Mouse (Mus musculus) intestine, embryonic 14.5 days (tissue): ENCODE results near the gene Gcn1l1. TPM values are rescaled to one million over a fixed set of nuclear protein-coding genes. Genes with fewer than 3 reads are reported as not detected.

ENCODE experiments used
- ATAC-seq: fragments of 200-750 bp; cut with Nextera tagmentation; replicated peaks from 2 replicates; pipeline ENCODE4 v1.8.0; 2017; ENCODE audit warnings: low read depth, moderate number of reproducible peaks, moderate TSS enrichment, moderate library complexity; ENCODE audit not compliant: low FRiP score, low TSS enrichment
- DNase-seq: peaks from one replicate; pipeline ENCODE4 v3.0.0-alpha.2; 2018; ENCODE audit warnings: low spot score
- H3K27ac ChIP-seq: fragments of 300-500 bp; sonication (generic); 2 replicates; pipeline ENCODE4 v1.5.1; 2014; ENCODE audit warnings: low read depth, mild to moderate bottlenecking, control low read depth
- H3K27me3 ChIP-seq: fragments of 300-500 bp; sonication (generic); replicated peaks from 2 replicates; pipeline ENCODE4 v1.6.1; 2014; ENCODE audit warnings: low read length, control low read depth; ENCODE audit not compliant: control insufficient read depth, insufficient read depth
- H3K36me3 ChIP-seq: fragments of 300-500 bp; sonication (generic); 2 replicates; pipeline ENCODE4 v1.6.1; 2014; ENCODE audit warnings: low read length, control low read depth; ENCODE audit not compliant: control insufficient read depth, insufficient read depth
- H3K4me1 ChIP-seq: fragments of 300-500 bp; sonication (generic); replicated peaks from 2 replicates; pipeline ENCODE4 v1.6.1; 2014; ENCODE audit warnings: low read length, control low read depth, mixed read lengths; ENCODE audit not compliant: control insufficient read depth, insufficient read depth
- H3K4me2 ChIP-seq: fragments of 300-500 bp; sonication (generic); 2 replicates; pipeline ENCODE4 v1.6.1; 2014; ENCODE audit warnings: low read length
- H3K4me3 ChIP-seq: fragments of 300-500 bp; sonication (generic); 2 replicates; pipeline ENCODE4 v1.5.1; 2014; ENCODE audit warnings: low read depth, low read length, control low read depth, mixed read lengths
- H3K9ac ChIP-seq: fragments of 300-500 bp; sonication (generic); 2 replicates; pipeline ENCODE4 v1.6.1; 2014; ENCODE audit warnings: mild to moderate bottlenecking, low read length
- H3K9me3 ChIP-seq: fragments of 300-500 bp; sonication (generic); 2 replicates; pipeline ENCODE4 v1.6.1; 2016; ENCODE audit warnings: low read length, control low read depth; ENCODE audit not compliant: control insufficient read depth
- WGBS: fragments of 180-500 bp; shearing (Covaris S2); extraction: QIAGEN DNeasy Blood & Tissue Kit; methylation state at CpG from one replicate; pipeline ENCODE4 v1.1.7; 2014; 5-methylcytosine and 5-hydroxymethylcytosine counted together
- polyA plus RNA-seq: library from polyadenylated mRNA; unstranded; fragments of >200 nt; fragmentation: Nextera tagmentation; extraction: Ambion mirVana; gene quantifications from 2 replicates; pipeline ENCODE4 v1.2.1, GENCODE M21; 2014

Gcn1l1 gene
- polyA plus RNA-seq, 1 experiment from 2014 or later: 44.8 TPM

DNA sequence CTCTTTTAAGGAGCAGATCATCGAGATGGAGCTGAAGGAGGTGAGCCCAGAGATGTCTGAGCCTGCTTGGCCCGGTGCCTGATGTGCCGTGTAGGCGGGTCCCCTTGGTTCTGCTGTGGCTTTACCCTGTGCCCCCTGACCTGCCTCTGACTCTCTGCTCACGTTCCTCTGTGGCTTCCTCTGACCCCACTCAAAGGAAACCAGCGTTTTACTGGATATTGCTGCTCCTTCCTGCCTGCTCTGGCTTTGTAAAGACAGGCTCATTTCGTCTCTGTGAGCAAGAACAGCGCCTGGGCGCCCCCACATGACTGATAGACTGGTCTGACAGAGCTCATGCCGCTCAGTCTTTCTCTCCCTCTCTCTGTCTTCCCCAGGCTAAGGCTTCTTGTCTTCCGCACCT is 26.0 kb downstream of the Gcn1l1 start:
- no peaks in the 10 kb centered on the region for H3K27me3 ChIP-seq
- peaks cover 96% of the 10 kb centered on the region for H3K36me3 ChIP-seq
- no peak overlapping the region for H3K27ac ChIP-seq
- no peak for ATAC-seq
- no peak overlapping the region for H3K4me2 ChIP-seq
- WGBS: 77% methylated on average over 11 of the region's 11 CpGs
- H3K9ac ChIP-seq: no peak overlapping the region
- H3K9me3 ChIP-seq: no peaks in the 10 kb centered on the region
- no peak overlapping the region for H3K4me3 ChIP-seq
- DNase-seq: no peak
- H3K4me1 ChIP-seq: no peaks in the 10 kb centered on the region

DNA sequence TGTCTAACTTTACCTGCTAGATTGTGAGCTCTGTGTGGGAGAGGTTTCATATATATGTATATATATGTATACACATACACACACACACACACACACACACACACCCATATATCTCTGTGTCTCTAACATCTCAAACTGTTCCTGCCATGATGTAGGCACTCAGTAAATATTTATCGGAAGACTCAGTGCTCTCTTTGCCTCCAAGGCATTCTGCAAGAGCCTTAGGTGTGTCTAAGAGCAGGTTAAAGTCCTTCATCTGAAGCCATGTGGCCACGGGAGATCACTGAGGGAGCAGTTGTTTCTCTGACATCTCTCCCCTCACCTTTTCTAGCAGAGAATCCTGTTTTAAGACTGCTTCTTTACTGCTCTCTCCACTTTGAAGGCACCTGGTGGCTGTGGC is 26.5 kb downstream of the Gcn1l1 start:
- H3K9me3 ChIP-seq: no peaks in the 10 kb centered on the region
- H3K36me3 ChIP-seq: peaks cover 96% of the 10 kb centered on the region
- no peak overlapping the region for H3K4me2 ChIP-seq
- 88% methylated on average over 2 of the region's 2 CpGs for WGBS
- ATAC-seq (no peak), DNase-seq (no peak)
- H3K9ac ChIP-seq: no peak overlapping the region
- H3K27me3 ChIP-seq: no peaks in the 10 kb centered on the region
- H3K27ac ChIP-seq: no peak overlapping the region
- no peaks in the 10 kb centered on the region for H3K4me1 ChIP-seq
- no peak overlapping the region for H3K4me3 ChIP-seq

- DNase-seq: no peak
- no peak overlapping the region for H3K27ac ChIP-seq
- H3K36me3 ChIP-seq: peaks cover 92% of the 10 kb centered on the region
- ATAC-seq: no peak
- H3K4me1 ChIP-seq: no peaks in the 10 kb centered on the region
- H3K9ac ChIP-seq: no peak overlapping the region
- 91% methylated on average over 6 of the region's 6 CpGs for WGBS
- no peaks in the 10 kb centered on the region for H3K27me3 ChIP-seq
- H3K9me3 ChIP-seq: no peaks in the 10 kb centered on the region
- H3K4me2 ChIP-seq: no peak overlapping the region
- no peak overlapping the region for H3K4me3 ChIP-seq
These were observed 38.5 kb downstream of the Gcn1l1 start for GRCm38 (mm10) chr5:115603561-115603960.

GRCm38 (mm10) chr5:115611566-115611965 is 46.5 kb downstream of the Gcn1l1 start:
- no peak overlapping the region for H3K4me2 ChIP-seq
- H3K36me3 ChIP-seq: peaks cover 97% of the 10 kb centered on the region
- no peaks in the 10 kb centered on the region for H3K27me3 ChIP-seq
- WGBS: 94% methylated on average over 11 of the region's 11 CpGs
- H3K9me3 ChIP-seq: no peaks in the 10 kb centered on the region
- DNase-seq (no peak), ATAC-seq (no peak)
- H3K4me1 ChIP-seq: no peaks in the 10 kb centered on the region
- no peak overlapping the region for H3K4me3 ChIP-seq
- H3K9ac ChIP-seq: no peak overlapping the region
- H3K27ac ChIP-seq: no peak overlapping the region

- 93% methylated on average over 9 of the region's 9 CpGs for WGBS
- ATAC-seq: no peak
- H3K4me2 ChIP-seq: no peak overlapping the region
These were observed 48.3 kb downstream of the Gcn1l1 start for GRCm38 (mm10) chr5:115613332-115613731.

DNA sequence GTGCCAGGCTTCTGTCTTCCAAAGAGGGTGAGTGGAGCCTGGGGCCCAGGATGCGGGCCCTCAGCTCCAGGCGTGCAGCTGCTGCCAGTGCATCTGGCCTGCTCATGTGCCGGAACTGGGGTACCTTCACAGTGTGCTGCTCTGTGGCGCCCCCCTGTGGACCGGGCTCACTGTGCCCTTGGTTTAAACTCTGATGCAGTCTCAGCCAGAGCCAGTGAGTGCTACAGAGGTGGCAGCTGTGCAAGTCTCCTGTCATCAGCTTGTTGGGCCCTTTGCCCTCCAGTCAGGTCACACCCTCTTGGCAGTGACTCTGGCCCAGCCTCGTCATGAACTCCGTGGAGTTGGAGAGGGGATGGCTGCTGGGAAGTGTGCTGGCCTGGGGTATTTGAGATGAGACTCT is 49.9 kb downstream of the Gcn1l1 start:
- ATAC-seq (no peak), DNase-seq (peak; percentile 74)
- Histone ChIP-seq H3K27ac (no peak overlapping the region), H3K4me3 (no peak overlapping the region), H3K4me2 (no peak overlapping the region), H3K9me3 (no peaks in the 10 kb centered on the region), H3K4me1 (no peaks in the 10 kb centered on the region), H3K9ac (no peak overlapping the region), H3K27me3 (no peaks in the 10 kb centered on the region), H3K36me3 (peaks cover 90% of the 10 kb centered on the region)
- 84% methylated on average over 7 of the region's 7 CpGs for WGBS

More at GRCm38 (mm10) chr5:115613332-115613731, 48.3 kb downstream of the Gcn1l1 start:
- Histone ChIP-seq H3K36me3 (peaks cover 93% of the 10 kb centered on the region), H3K27ac (no peak overlapping the region), H3K4me1 (no peaks in the 10 kb centered on the region), H3K27me3 (no peaks in the 10 kb centered on the region), H3K4me3 (no peak overlapping the region), H3K9ac (no peak overlapping the region), H3K9me3 (no peaks in the 10 kb centered on the region)
- no peak for DNase-seq

DNA sequence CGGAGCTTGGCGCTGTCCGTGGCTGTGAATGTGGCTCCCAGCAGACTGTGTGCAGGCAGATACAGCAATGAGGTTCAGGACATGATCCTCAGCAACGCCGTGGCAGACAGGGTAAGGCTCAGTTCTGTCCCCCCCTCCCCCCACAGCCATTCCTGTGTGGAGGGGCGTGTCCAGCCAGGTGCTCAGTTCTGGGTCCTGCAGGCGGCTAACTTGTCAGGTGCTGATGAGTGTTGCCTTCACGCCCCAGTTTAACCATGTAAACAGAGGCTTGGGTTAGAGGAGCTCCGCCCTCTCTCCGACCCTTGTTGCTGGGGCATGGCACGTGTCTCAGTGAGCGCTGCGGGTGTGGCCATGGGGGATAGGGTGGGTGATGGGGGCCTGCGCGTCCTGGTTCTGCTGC is 54.6 kb downstream of the Gcn1l1 start:
- WGBS: 82% methylated on average over 15 of the region's 15 CpGs
- Histone ChIP-seq H3K9ac (no peak overlapping the region), H3K9me3 (no peaks in the 10 kb centered on the region), H3K4me1 (no peaks in the 10 kb centered on the region), H3K27me3 (no peaks in the 10 kb centered on the region), H3K4me3 (no peak overlapping the region), H3K27ac (no peak overlapping the region), H3K36me3 (peaks cover 67% of the 10 kb centered on the region), H3K4me2 (no peak overlapping the region)
- DNase-seq: no peak
- ATAC-seq: no peak

DNA sequence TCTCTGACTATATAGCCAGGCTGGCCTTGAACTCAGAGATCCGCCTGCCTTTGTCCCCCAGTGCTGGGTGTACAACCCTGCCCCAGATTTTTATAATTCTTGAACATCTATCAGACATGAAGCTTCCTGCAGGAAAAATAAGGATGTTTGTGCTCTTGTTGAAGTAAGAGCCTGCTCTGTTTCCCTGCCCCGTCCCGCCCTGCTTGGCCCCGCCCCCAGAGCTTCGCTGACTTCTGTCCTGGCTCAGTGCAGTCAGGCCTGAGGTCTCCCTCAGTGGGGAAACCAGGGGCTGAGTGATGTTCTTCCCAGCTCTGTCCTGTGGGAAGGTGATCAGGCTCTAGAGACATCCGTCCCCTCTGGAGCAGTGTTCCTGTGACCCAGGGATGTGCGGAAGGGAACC is 57.6 kb downstream of the Gcn1l1 start:
- no peak overlapping the region for H3K4me2 ChIP-seq
- H3K9ac ChIP-seq: no peak overlapping the region
- no peak overlapping the region for H3K4me3 ChIP-seq
- 88% methylated on average over 7 of the region's 7 CpGs for WGBS
- H3K27ac ChIP-seq: no peak overlapping the region
- H3K9me3 ChIP-seq: no peaks in the 10 kb centered on the region
- ATAC-seq: no peak
- no peak for DNase-seq
- peaks cover 37% of the 10 kb centered on the region for H3K36me3 ChIP-seq
- no peaks in the 10 kb centered on the region for H3K4me1 ChIP-seq
- no peaks in the 10 kb centered on the region for H3K27me3 ChIP-seq

- DNase-seq (no peak), ATAC-seq (no peak)
- Histone ChIP-seq H3K4me1 (no peaks in the 10 kb centered on the region), H3K27ac (no peak overlapping the region), H3K9me3 (no peaks in the 10 kb centered on the region), H3K36me3 (peaks cover 32% of the 10 kb centered on the region), H3K4me3 (no peak overlapping the region), H3K4me2 (no peak overlapping the region), H3K9ac (no peak overlapping the region), H3K27me3 (no peaks in the 10 kb centered on the region)
- 83% methylated on average over 9 of the region's 9 CpGs for WGBS
These were observed 58.8 kb downstream of the Gcn1l1 start for GRCm38 (mm10) chr5:115623694-115624440.
